Mouse (Mus musculus): ENCODE data around the gene Ada. TPM values are rescaled to one million over a fixed set of nuclear protein-coding genes. Genes with fewer than 3 reads are reported as not detected.
A peak's percentile ranks its signal among the peaks of the same experiment; 100 is the strongest.

The Ada gene
- polyA plus RNA-seq (2015; fragmentation: Nextera tagmentation; extraction: Ambion mirVana) = 2.7 TPM in 2 replicates

GRCm38 (mm10) chr2:163749647-163750611 is at the start of gene Ada:
Gene Ada (minus strand): TSS chr2:163750239.
- 2% methylated on average over 52 of the region's 57 CpGs for WGBS (ENCODE audit: insufficient replicate concordance)
- ATAC-seq = peak; percentile 83
- peak; percentile 80 for DNase-seq
- Histone ChIP-seq H3K9ac (replicated peaks) (peak within 1 kb of the TSS; percentile 69), H3K4me3 (ENCODE audit: low read depth, low read length) (peak within 1 kb of the TSS; percentile 64), H3K27me3 (ENCODE audit: insufficient read depth, low read length) (0 out of 2 replicates have a peak, but pooled peaks cover 16% of the 10 kb centered on the region), H3K4me1 (ENCODE audit: insufficient read depth) (peaks cover 14% of the 10 kb centered on the region), H3K4me2 (ENCODE audit: low read depth, low read length) (peak within 1 kb of the TSS; percentile 98), H3K27ac (ENCODE audit: low read depth) (no peak within 1 kb of the TSS), H3K9me3 (ENCODE audit: low read length) (no peaks in the 10 kb centered on the region), H3K36me3 (replicated peaks; ENCODE audit: insufficient read depth, low read length) (no peaks in the 10 kb centered on the region)
- TF ChIP-seq EP300 (IDR thresholded peaks at IDR 0.05; ENCODE audit: low read depth) (no peak), CTCF (IDR thresholded peaks at IDR 0.05; ENCODE audit: low read depth) (no peak)

GRCm38 (mm10) chr2:163798411-163798810 is 48.4 kb upstream of the Ada start:
- Histone ChIP-seq H3K27me3 (ENCODE audit: insufficient read depth, low read length) (no peaks in the 10 kb centered on the region), H3K27ac (ENCODE audit: low read depth) (no peak overlapping the region), H3K9ac (replicated peaks) (no peak overlapping the region), H3K4me3 (ENCODE audit: low read depth, low read length) (no peak overlapping the region), H3K9me3 (ENCODE audit: low read length) (no peaks in the 10 kb centered on the region), H3K4me1 (ENCODE audit: insufficient read depth) (peaks cover 3% of the 10 kb centered on the region), H3K4me2 (ENCODE audit: low read depth, low read length) (no peak overlapping the region), H3K36me3 (replicated peaks; ENCODE audit: insufficient read depth, low read length) (no peaks in the 10 kb centered on the region)
- peak; percentile 23; the same call in 1 of the 2 replicates for ATAC-seq
- TF ChIP-seq CTCF (IDR thresholded peaks at IDR 0.05; ENCODE audit: low read depth) = no peak
- TF ChIP-seq EP300 (IDR thresholded peaks at IDR 0.05; ENCODE audit: low read depth) = no peak
- DNase-seq = no peak
- 73% methylated on average over 7 of the region's 7 CpGs for WGBS (ENCODE audit: insufficient replicate concordance)

- 64% methylated on average over 4 of the region's 4 CpGs for WGBS (ENCODE audit: insufficient replicate concordance)
- DNase-seq (peak; percentile 63), ATAC-seq (peak; percentile 50)
- no peak overlapping the region for H3K27ac ChIP-seq (ENCODE audit: low read depth)
- no peak overlapping the region for H3K9ac ChIP-seq (replicated peaks)
- TF ChIP-seq EP300 (IDR thresholded peaks at IDR 0.05; ENCODE audit: low read depth) (no peak), CTCF (IDR thresholded peaks at IDR 0.05; ENCODE audit: low read depth) (peak; percentile 78)
- no peaks in the 10 kb centered on the region for H3K9me3 ChIP-seq (ENCODE audit: low read length)
- H3K27me3 ChIP-seq (ENCODE audit: insufficient read depth, low read length) = no peaks in the 10 kb centered on the region
- H3K4me1 ChIP-seq (ENCODE audit: insufficient read depth) = no peaks in the 10 kb centered on the region
- H3K4me2 ChIP-seq (ENCODE audit: low read depth, low read length) = no peak overlapping the region
- H3K4me3 ChIP-seq (ENCODE audit: low read depth, low read length) = no peak overlapping the region
- H3K36me3 ChIP-seq (replicated peaks; ENCODE audit: insufficient read depth, low read length) = no peaks in the 10 kb centered on the region
Observed at GRCm38 (mm10) chr2:163788484-163788883, 38.4 kb upstream of the Ada start.

GRCm38 (mm10) chr2:163787709-163788108 is 37.7 kb upstream of the Ada start:
- no peak overlapping the region for H3K27ac ChIP-seq (ENCODE audit: low read depth)
- H3K27me3 ChIP-seq (ENCODE audit: insufficient read depth, low read length) = no peaks in the 10 kb centered on the region
- ATAC-seq (peak; percentile 62; the same call in 1 of the 2 replicates), DNase-seq (peak; percentile 54)
- TF ChIP-seq EP300 (IDR thresholded peaks at IDR 0.05; ENCODE audit: low read depth) (no peak), CTCF (IDR thresholded peaks at IDR 0.05; ENCODE audit: low read depth) (peak; percentile 86)
- no peak overlapping the region for H3K4me3 ChIP-seq (ENCODE audit: low read depth, low read length)
- no peak overlapping the region for H3K9ac ChIP-seq (replicated peaks)
- H3K36me3 ChIP-seq (replicated peaks; ENCODE audit: insufficient read depth, low read length) = no peaks in the 10 kb centered on the region
- no peaks in the 10 kb centered on the region for H3K4me1 ChIP-seq (ENCODE audit: insufficient read depth)
- H3K4me2 ChIP-seq (ENCODE audit: low read depth, low read length) = no peak overlapping the region
- 40% methylated on average over 3 of the region's 3 CpGs for WGBS (ENCODE audit: insufficient replicate concordance)
- no peaks in the 10 kb centered on the region for H3K9me3 ChIP-seq (ENCODE audit: low read length)

- Histone ChIP-seq H3K27me3 (ENCODE audit: insufficient read depth, low read length) (no peaks in the 10 kb centered on the region), H3K4me1 (ENCODE audit: insufficient read depth) (no peaks in the 10 kb centered on the region), H3K9ac (replicated peaks) (no peak overlapping the region), H3K27ac (ENCODE audit: low read depth) (no peak overlapping the region), H3K4me2 (ENCODE audit: low read depth, low read length) (no peak overlapping the region), H3K9me3 (ENCODE audit: low read length) (no peaks in the 10 kb centered on the region), H3K4me3 (ENCODE audit: low read depth, low read length) (no peak overlapping the region), H3K36me3 (replicated peaks; ENCODE audit: insufficient read depth, low read length) (no peaks in the 10 kb centered on the region)
- 71% methylated on average over 6 of the region's 6 CpGs for WGBS (ENCODE audit: insufficient replicate concordance)
- no peak for DNase-seq
- TF ChIP-seq EP300 (IDR thresholded peaks at IDR 0.05; ENCODE audit: low read depth) (no peak), CTCF (IDR thresholded peaks at IDR 0.05; ENCODE audit: low read depth) (no peak)
- ATAC-seq = no peak
Observed at GRCm38 (mm10) chr2:163787086-163787485, 37.0 kb upstream of the Ada start.

GRCm38 (mm10) chr2:163783901-163784300 is 33.9 kb upstream of the Ada start:
- no peak for TF ChIP-seq EP300 (IDR thresholded peaks at IDR 0.05; ENCODE audit: low read depth)
- no peak for TF ChIP-seq CTCF (IDR thresholded peaks at IDR 0.05; ENCODE audit: low read depth)
- ATAC-seq (no peak), DNase-seq (no peak)
- 50% methylated on average over 4 of the region's 4 CpGs for WGBS (ENCODE audit: insufficient replicate concordance)
- Histone ChIP-seq H3K9me3 (ENCODE audit: low read length) (no peaks in the 10 kb centered on the region), H3K27me3 (ENCODE audit: insufficient read depth, low read length) (no peaks in the 10 kb centered on the region), H3K9ac (replicated peaks) (no peak overlapping the region), H3K4me1 (ENCODE audit: insufficient read depth) (no peaks in the 10 kb centered on the region), H3K4me3 (ENCODE audit: low read depth, low read length) (no peak overlapping the region), H3K4me2 (ENCODE audit: low read depth, low read length) (no peak overlapping the region), H3K27ac (ENCODE audit: low read depth) (no peak overlapping the region), H3K36me3 (replicated peaks; ENCODE audit: insufficient read depth, low read length) (no peaks in the 10 kb centered on the region)
